Mouse (Mus musculus): ENCODE data around the gene Tnrc18. TPM values are rescaled to one million over a fixed set of nuclear protein-coding genes. Genes with fewer than 3 reads are reported as not detected.

Gene Tnrc18
- total RNA-seq, 2 experiments from 2014 or later, result 139 to 141 TPM

DNA sequence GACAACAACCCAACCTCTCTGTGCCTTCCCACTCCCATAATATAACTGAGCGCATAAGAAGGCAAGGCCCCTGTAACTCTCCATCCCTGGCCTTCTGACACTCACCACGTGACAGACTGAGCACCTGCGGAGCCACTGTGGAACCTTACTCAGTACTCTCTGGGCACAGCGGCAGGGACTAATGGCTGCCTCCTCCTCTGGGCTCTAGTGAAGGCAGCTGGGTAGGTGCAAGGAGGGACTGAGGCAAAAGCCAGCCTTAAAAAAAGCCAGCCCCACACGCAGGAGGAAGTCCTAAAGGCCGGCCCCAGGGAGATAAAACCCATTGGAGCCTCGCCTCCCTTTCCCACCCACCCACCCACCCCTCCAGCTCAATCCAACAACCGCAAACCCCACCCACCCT is 17.3 kb downstream of the Tnrc18 start:
- no peak overlapping the region for H3K4me3 ChIP-seq
- no peak overlapping the region for H3K27ac ChIP-seq
- TF ChIP-seq CTCF (IDR thresholded peaks at IDR 0.05), result no peak
- intact Hi-C loops (cut with DNase I), result no loop called here
- DNase-seq (ENCODE audit: extremely low spot score in 1 of 2, low spot score in 2 of 2), result no peak

DNA sequence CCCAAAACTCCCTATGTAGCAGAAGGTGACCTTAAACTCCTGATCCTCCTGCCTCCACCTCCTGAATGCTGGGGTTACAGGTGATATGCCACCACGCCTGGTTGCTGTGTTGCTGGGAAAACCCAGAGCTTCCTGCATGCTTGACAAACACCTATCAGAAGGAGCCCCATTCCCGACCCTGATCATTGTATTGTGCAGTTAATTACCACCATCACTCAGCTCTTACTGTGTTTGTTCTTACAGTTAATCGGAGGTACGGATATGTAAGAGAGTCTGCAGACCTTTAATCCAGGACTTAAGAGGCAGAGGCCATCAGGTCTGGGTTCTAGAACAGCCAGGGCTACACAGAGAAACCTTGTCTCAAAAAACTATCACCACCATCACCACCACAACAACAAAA is 18.2 kb downstream of the Tnrc18 start:
- intact Hi-C loops (cut with DNase I), result no loop called here
- no peak overlapping the region for H3K4me3 ChIP-seq
- TF ChIP-seq CTCF (IDR thresholded peaks at IDR 0.05), result no peak
- no peak overlapping the region for H3K27ac ChIP-seq
- DNase-seq (ENCODE audit: extremely low spot score in 1 of 2, low spot score in 2 of 2), result no peak

DNA sequence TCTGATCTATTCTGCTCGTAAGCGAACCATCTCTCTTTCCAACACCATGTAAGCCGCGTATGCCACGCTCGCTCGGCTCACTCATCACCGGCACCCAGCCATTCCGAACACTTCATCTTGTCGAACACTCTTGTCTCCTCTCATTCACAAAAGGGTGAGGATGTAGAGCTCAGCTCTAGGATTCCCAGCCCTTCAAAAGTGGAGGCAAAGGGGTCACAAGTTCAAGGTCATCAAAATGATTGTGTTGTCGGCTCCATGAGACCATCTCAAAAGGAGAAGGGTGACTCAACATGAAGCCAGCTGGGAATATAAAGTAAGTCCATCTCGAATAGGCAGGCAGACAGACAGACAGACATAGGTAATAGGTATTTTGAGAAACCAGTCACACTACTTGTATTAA is 19.3 kb downstream of the Tnrc18 start:
- no peak overlapping the region for H3K27ac ChIP-seq
- TF ChIP-seq CTCF (IDR thresholded peaks at IDR 0.05), result no peak

DNA sequence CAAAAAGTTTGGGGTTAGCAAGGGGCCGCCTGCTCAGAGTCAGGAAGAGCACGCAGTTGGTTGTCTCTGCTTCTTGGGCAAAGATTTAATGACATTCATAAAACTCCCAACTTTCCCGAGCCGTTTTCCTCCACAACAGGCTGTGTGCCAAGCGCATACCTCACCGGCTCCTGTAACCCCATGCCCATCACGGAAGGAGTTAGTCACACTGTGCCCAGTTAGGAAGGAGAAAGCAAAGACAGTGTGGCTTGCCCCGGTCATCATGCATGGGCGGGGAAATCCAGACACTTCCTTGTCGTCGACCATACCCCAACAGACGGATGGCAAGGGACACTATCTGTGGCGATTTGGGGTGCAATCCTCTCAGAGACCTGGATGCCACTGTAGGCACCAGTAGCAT is 19.8 kb downstream of the Tnrc18 start:
- intact Hi-C loops (cut with DNase I), result no loop called here
- no peak overlapping the region for H3K27ac ChIP-seq

More for the DNA sequence above, 19.3 kb downstream of the Tnrc18 start:
- intact Hi-C loops (cut with DNase I), result no loop called here
- no peak for DNase-seq (ENCODE audit: extremely low spot score in 1 of 2, low spot score in 2 of 2)
- H3K4me3 ChIP-seq, result no peak overlapping the region

DNA sequence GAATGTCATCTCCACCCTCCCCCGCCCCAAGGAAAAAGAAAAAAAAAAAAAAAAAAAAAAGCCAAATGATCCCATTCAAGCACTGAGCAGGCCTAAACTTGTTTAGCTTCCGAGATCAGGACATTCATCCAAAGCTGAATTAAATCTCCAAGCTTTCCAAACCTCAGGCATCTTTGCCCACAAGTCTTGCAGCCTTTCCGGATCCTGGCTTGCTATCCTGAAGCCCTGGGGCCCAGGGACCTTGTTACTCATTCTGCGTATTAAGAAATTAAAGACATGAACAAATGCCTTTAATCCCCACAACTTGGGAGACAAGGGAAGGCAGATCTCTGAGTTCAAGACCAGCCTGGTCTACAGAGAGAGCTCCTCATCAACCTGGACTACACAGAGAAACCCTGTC is 20.5 kb downstream of the Tnrc18 start:
- Histone ChIP-seq H3K27ac (no peak overlapping the region), H3K4me3 (no peak overlapping the region)
- no peak for DNase-seq (ENCODE audit: extremely low spot score in 1 of 2, low spot score in 2 of 2)
- intact Hi-C loops (cut with DNase I), result no loop called here
- no peak for TF ChIP-seq CTCF (IDR thresholded peaks at IDR 0.05)

More for the DNA sequence above, 19.8 kb downstream of the Tnrc18 start:
- H3K4me3 ChIP-seq, result no peak overlapping the region
- no peak for TF ChIP-seq CTCF (IDR thresholded peaks at IDR 0.05)
- no peak for DNase-seq (ENCODE audit: extremely low spot score in 1 of 2, low spot score in 2 of 2)

DNA sequence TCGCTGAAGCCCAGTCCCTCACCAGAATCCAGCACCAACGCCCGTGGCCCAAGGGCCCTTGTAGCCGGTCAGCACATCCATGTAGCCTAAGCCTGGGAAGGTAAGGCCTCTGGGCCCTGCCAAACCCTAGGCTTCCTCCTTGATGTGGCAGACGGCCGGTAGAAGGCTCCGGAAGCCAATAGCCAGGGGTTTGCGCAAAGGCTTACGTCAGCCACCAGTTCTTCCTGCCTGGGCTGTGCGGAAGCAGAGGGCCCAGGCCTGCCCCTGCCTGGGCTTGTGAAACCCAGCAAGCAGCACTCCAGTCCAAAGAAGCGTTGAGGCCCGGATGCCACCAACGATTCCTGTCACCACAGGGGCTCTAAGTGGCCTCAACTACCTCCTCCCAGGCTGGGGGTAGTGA is 22.9 kb downstream of the Tnrc18 start:
- TF ChIP-seq CTCF (IDR thresholded peaks at IDR 0.05), result no peak
- Histone ChIP-seq H3K4me3 (no peak overlapping the region), H3K27ac (no peak overlapping the region)
- DNase-seq (ENCODE audit: extremely low spot score in 1 of 2, low spot score in 2 of 2), result no peak
- intact Hi-C loops (cut with DNase I), result no loop called here

DNA sequence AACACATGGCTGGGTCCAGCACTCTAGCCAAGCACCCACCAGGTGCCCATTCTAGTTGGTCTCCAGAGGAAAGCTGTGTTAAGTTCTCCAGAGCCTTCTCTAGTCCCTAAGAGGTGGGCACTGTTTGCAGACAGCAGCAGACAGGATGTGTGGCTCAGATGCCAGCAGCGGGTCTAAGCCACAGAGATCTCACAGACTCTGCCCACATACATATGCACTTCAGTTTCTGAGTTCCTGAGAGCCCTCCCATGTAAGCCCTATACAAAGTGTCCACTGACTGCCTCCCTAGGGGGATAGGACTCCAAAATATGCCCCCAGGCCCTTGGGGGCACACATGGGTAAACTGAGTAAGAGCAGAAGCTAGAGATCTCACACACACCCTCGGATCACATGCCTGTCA is 23.3 kb downstream of the Tnrc18 start:
- TF ChIP-seq CTCF (IDR thresholded peaks at IDR 0.05), result no peak
- H3K4me3 ChIP-seq, result no peak overlapping the region
- no peak for DNase-seq (ENCODE audit: extremely low spot score in 1 of 2, low spot score in 2 of 2)

DNA sequence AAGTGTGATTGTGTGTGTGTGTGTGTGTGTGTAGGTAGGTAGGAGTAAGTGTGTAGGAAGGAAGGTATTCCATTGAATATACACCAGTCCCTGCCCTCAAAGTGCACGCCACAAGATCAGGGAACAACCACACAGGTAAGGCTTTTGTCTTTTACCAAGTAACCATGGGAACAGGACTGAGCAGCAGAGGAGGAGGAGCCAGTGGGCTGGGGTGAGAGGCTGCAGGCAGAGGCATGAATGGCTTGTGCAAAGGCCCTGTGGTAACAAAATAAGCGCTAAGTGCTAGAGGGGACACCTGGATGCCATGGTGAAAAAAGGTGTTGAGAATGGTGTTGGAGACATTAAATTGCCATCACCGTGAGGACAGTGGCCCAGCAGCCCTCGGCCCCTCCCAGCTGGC is 24.9 kb downstream of the Tnrc18 start:
- DNase-seq (ENCODE audit: extremely low spot score in 1 of 2, low spot score in 2 of 2), result no peak
- TF ChIP-seq CTCF (IDR thresholded peaks at IDR 0.05), result no peak
- Histone ChIP-seq H3K27ac (no peak overlapping the region), H3K4me3 (no peak overlapping the region)
- intact Hi-C loops (cut with DNase I), result no loop called here

More for the DNA sequence above, 23.3 kb downstream of the Tnrc18 start:
- H3K27ac ChIP-seq, result no peak overlapping the region
- intact Hi-C loops (cut with DNase I), result no loop called here

DNA sequence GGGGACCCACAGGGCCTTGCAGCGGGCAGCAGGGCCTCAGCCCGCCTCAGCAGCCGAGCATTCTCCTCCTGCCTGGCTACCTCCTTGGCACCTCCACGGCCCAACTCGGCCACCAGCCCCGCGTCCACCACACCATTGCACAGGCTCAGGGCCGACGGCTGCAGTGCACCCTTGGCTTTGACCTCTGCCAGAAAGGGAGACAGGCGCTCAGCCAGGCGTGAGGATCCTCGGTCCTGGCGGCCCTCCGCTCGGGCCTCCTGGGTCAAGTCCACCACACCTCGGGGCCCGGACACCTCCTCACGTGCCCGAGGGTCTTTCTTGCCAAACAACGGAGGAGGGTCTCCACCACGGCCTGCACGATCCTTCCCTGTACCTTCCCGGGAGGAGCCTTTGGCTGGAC is 29.2 kb downstream of the Tnrc18 start:
- Histone ChIP-seq H3K27ac (no peak overlapping the region), H3K4me3 (no peak overlapping the region)
- intact Hi-C loops (cut with DNase I), result no loop called here
- no peak for DNase-seq (ENCODE audit: extremely low spot score in 1 of 2, low spot score in 2 of 2)
- no peak for TF ChIP-seq CTCF (IDR thresholded peaks at IDR 0.05)

DNA sequence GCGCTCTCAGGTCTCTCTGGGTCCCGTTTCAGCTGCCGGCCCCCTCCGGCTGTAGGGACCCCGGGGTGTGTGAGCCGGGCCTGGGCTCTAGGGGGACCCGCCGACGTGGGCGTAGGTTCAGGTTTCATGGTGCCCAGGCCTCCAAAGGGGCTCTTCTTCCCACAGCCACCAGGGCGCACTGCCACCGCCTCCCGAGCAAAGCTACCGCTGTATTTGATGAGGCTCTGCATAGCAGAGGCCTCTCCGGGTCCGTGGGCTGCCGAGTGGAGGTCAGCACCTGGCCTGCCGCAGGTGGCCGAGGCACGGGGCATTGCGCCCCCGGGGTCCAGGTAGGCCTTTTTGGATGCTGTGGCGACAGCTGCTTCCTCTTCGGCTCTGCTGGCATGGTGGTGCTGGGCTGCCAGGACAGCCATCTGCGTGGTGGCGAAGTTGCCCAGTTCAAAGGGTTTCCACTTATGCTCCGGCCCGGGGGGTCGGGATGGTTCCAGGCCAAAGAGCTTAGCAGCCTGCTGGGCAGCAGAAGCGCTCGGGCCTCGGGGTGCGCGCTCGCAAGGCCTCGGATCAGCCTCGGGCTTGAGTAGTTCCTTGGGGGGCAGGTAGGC is 30.1 kb downstream of the Tnrc18 start:
- no peak overlapping the region for H3K4me3 ChIP-seq
- no peak for DNase-seq (ENCODE audit: extremely low spot score in 1 of 2, low spot score in 2 of 2)
- no peak for TF ChIP-seq CTCF (IDR thresholded peaks at IDR 0.05)
- H3K27ac ChIP-seq, result no peak overlapping the region
- intact Hi-C loops (cut with DNase I), result no loop called here

DNA sequence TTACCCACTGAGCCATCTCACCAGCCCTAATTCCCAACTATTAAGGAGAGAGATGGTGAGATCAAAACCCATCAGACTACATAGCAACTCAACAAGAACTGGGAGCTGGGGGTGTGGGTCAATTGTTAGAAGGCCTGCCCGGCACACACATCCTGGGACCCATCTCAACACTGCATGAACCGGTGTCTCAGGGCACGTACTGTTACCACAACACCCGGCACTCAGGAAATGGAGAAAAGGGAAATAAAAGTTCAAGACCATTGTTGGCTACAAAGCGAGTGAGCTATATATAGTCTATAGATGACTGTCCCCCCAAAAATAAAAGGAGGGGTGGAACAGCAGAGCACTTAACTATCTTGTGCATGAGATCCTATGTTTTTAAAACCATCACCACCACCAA is 30.8 kb downstream of the Tnrc18 start:
- H3K27ac ChIP-seq, result no peak overlapping the region
- H3K4me3 ChIP-seq, result no peak overlapping the region
- no peak for TF ChIP-seq CTCF (IDR thresholded peaks at IDR 0.05)
- intact Hi-C loops (cut with DNase I), result no loop called here
- DNase-seq (ENCODE audit: extremely low spot score in 1 of 2, low spot score in 2 of 2), result no peak

DNA sequence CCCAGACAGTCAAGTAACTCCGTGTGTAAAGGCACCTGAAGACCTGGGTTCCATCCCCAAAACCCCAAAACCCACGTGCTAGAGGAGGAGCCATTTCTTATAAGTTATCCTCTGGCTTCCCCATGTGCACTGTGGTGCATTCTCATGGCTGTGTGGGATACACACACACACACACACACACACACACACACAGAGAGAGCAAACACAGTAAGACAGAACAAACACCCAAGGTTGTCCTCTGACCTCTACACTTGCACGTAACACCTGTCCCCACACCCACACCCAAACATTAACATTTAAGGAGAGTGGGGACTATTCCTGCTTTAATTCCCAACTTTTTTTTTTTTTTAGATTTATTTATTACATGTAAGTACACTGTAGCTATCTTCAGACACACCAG is 31.2 kb downstream of the Tnrc18 start:
- Histone ChIP-seq H3K4me3 (no peak overlapping the region), H3K27ac (no peak overlapping the region)
- TF ChIP-seq CTCF (IDR thresholded peaks at IDR 0.05), result no peak; the same call in 1 of the 2 replicates
- intact Hi-C loops (cut with DNase I), result no loop called here
- no peak for DNase-seq (ENCODE audit: extremely low spot score in 1 of 2, low spot score in 2 of 2)

DNA sequence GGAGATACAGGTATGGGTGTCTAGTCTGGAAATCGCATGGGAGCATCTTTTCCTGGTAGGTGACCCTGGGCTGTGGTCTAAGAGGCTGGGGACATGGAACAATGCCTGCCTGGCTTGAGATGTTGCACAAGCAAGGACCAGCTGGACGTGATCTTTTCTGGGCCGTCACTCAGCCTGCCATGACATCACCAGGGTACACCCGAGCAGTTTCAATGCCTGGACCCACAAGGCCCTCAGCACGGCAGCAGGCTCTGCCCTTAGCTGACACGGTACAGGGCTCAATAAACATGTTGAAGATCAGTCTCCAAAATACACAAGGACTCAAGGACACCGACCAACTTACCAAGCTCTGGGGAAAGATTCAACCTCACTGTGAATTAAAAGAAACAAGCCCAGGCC is 34.3 kb downstream of the Tnrc18 start:
- H3K27ac ChIP-seq, result no peak overlapping the region
- intact Hi-C loops (cut with DNase I), result no loop called here
- no peak overlapping the region for H3K4me3 ChIP-seq
- no peak for DNase-seq (ENCODE audit: extremely low spot score in 1 of 2, low spot score in 2 of 2)
- no peak for TF ChIP-seq CTCF (IDR thresholded peaks at IDR 0.05)
